Mouse (Mus musculus) midbrain, embryonic 13.5 days (tissue): ENCODE measurements around the gene Purb. TPM values are rescaled to one million over a fixed set of nuclear protein-coding genes. Genes with fewer than 3 reads are reported as not detected.

Experiments
- ATAC-seq: fragments of 200-750 bp; cut with Nextera tagmentation; 2 replicates; pipeline ENCODE4 v1.8.0; 2017; ENCODE audit warnings: mild to moderate bottlenecking, moderate TSS enrichment, moderate library complexity
- H3K27ac ChIP-seq: fragments of 300-500 bp; sonication (generic); 2 replicates; pipeline ENCODE4 v1.5.1; 2015; ENCODE audit warnings: inconsistent platforms, mild to moderate bottlenecking, moderate library complexity
- H3K27me3 ChIP-seq: fragments of 300-500 bp; sonication (generic); 2 replicates; pipeline ENCODE4 v1.6.1; 2015; ENCODE audit warnings: mild to moderate bottlenecking, inconsistent platforms
- H3K36me3 ChIP-seq: fragments of 300-500 bp; sonication (generic); 2 replicates; pipeline ENCODE4 v1.6.1; 2015; ENCODE audit warnings: mild to moderate bottlenecking, inconsistent platforms
- H3K4me1 ChIP-seq: fragments of 300-500 bp; sonication (generic); replicated peaks from 2 replicates; pipeline ENCODE4 v1.6.1; 2015; ENCODE audit warnings: inconsistent platforms
- H3K4me2 ChIP-seq: fragments of 300-500 bp; sonication (generic); replicated peaks from 2 replicates; pipeline ENCODE4 v1.6.1; 2015; ENCODE audit warnings: moderate library complexity, mild to moderate bottlenecking, inconsistent platforms
- H3K4me3 ChIP-seq: fragments of 300-500 bp; sonication (generic); replicated peaks from 2 replicates; pipeline ENCODE4 v1.5.1; 2015; ENCODE audit warnings: mild to moderate bottlenecking, inconsistent platforms
- H3K9ac ChIP-seq: fragments of 300-500 bp; sonication (generic); replicated peaks from 2 replicates; pipeline ENCODE4 v1.6.1; 2015; ENCODE audit warnings: mild to moderate bottlenecking, inconsistent platforms
- H3K9me3 ChIP-seq: fragments of 300-500 bp; sonication (generic); 2 replicates; pipeline ENCODE4 v1.6.1; 2016; ENCODE audit warnings: mild to moderate bottlenecking, inconsistent platforms
- WGBS: fragments of 180-500 bp; shearing (Covaris S2); methylation state at CpG from one replicate; pipeline ENCODE4 v1.1.7; 2015; 5-methylcytosine and 5-hydroxymethylcytosine counted together
- polyA plus RNA-seq: library from polyadenylated mRNA; unstranded; fragments of >200 nt; fragmentation: Nextera tagmentation; extraction: Ambion mirVana; gene quantifications from 2 replicates; pipeline ENCODE4 v1.2.1, GENCODE M21; 2015

The Purb gene
- 12.7 and 13.9 TPM in 2 replicates for polyA plus RNA-seq

DNA sequence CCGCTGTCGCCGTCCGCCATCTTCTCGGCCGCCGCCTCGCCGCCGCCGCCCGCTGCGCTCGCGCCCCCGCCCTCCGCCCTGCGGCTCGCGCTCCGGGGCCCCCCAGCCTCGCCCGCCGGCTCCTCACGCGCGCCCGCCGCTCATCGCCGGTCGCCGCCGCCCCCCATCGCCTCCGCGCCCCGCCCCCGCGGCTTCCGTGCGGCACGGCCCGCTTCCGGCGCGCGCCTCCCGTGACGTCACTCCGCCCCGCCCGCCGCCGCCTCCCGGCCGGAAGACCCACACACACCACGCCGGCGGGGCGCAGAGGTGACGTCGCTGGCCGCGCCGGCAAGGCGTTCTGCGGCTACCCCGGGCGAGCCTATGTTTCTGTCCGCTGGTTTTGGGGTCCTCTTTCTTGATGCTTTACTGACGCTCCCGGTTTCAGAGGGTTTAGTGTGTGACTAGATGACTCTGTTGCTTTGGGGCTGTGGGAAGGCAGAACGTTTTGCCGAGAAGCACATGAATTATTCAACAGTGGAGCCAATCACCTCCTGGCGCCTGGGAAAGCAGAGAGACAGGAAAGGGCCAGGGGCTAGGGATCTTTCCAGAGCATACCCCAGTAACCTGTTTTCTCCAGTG lies at the start of gene Purb:
Gene Purb, minus strand, starts transcription at position 51 of the 618 bp plus-strand sequence.
- H3K4me3 ChIP-seq: peak within 1 kb of the TSS; percentile 99
- under 1% methylated on average over 46 of the region's 76 CpGs for WGBS
- peak within 1 kb of the TSS; percentile 98 for H3K9ac ChIP-seq
- no peaks in the 10 kb centered on the region for H3K27me3 ChIP-seq
- H3K4me1 ChIP-seq: peaks cover 37% of the 10 kb centered on the region
- H3K36me3 ChIP-seq: no peaks in the 10 kb centered on the region
- no peaks in the 10 kb centered on the region for H3K9me3 ChIP-seq
- peak within 1 kb of the TSS; percentile 97 for H3K4me2 ChIP-seq
- ATAC-seq: peak; percentile 96
- peak within 1 kb of the TSS; percentile 96 for H3K27ac ChIP-seq

DNA sequence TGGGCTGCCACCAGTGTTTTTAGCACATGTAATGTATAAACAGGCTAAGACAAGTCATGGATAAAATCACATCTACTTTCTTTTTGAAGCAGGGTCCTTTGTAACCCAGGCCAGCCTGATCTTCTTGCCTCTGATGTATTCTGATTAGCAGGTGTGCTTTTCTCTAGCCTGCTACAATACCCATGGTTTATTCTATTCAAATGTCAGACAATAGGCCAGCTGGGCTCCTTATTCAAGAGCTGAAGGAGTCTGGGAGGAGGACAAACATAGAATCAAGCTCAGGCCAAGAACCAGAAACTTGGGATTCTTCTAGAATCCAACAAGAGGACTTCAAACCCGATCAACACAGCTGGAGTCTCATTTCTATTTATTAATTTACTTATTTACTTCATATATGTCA lies 49.5 kb upstream of the Purb start:
- Histone ChIP-seq H3K9me3 (no peaks in the 10 kb centered on the region), H3K27ac (no peak overlapping the region), H3K4me1 (peaks cover 18% of the 10 kb centered on the region), H3K4me3 (no peak overlapping the region), H3K9ac (no peak overlapping the region), H3K4me2 (no peak overlapping the region), H3K36me3 (peaks cover 28% of the 10 kb centered on the region), H3K27me3 (no peaks in the 10 kb centered on the region)
- 53% methylated on average over 1 of the region's 1 CpGs for WGBS
- ATAC-seq: no peak

GRCm38 (mm10) chr11:6524880-6525238 lies 49.1 kb upstream of the Purb start:
- H3K4me3 ChIP-seq: no peak overlapping the region
- peaks cover 18% of the 10 kb centered on the region for H3K4me1 ChIP-seq
- H3K4me2 ChIP-seq: no peak overlapping the region
- H3K36me3 ChIP-seq: peaks cover 28% of the 10 kb centered on the region
- no peaks in the 10 kb centered on the region for H3K27me3 ChIP-seq
- H3K9me3 ChIP-seq: no peaks in the 10 kb centered on the region
- ATAC-seq: no peak
- H3K27ac ChIP-seq: no peak overlapping the region
- no peak overlapping the region for H3K9ac ChIP-seq
- WGBS: 89% methylated on average over 4 of the region's 4 CpGs

DNA sequence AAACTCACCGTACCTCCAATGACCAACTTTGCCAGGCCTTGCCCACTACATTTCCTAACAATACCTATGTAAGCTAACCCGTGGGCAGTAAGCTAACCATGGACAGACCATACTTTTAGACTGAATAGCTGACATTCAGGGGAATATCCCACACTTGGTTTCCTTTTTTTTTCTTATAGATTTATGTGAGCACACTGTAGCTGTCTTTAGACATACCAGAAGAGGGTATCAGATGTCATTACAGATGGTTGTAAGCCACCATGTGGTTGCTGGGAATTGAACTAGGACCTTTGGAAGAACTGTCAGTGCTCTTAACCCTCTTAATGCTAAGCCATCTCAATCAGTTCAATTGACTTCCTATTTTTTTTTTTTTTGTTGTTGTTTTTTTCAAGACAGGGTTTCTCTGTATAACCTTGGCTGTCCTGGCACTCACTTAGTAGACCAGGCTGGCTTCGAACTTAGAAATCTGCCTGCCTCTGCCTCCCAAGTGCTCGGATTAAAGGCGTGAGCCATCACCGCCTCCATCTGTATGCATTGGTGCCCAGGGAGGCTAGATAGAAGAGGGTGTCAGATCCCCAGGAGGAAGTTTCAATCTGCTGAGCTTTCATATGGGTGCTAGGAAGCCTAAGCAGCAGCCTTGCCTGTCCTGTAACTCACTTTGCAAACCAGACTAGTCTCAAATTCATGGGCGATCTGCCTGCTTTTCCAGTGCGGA lies 48.6 kb upstream of the Purb start:
- ATAC-seq: no peak
- no peaks in the 10 kb centered on the region for H3K9me3 ChIP-seq
- H3K27ac ChIP-seq: no peak overlapping the region
- WGBS: 93% methylated on average over 8 of the region's 8 CpGs
- H3K4me1 ChIP-seq: peaks cover 18% of the 10 kb centered on the region
- no peaks in the 10 kb centered on the region for H3K27me3 ChIP-seq
- H3K4me2 ChIP-seq: no peak overlapping the region
- peaks cover 28% of the 10 kb centered on the region for H3K36me3 ChIP-seq
- H3K9ac ChIP-seq: no peak overlapping the region
- no peak overlapping the region for H3K4me3 ChIP-seq

- Histone ChIP-seq H3K9ac (no peak overlapping the region), H3K4me2 (no peak overlapping the region), H3K27ac (no peak overlapping the region), H3K36me3 (peaks cover 28% of the 10 kb centered on the region), H3K4me1 (peaks cover 18% of the 10 kb centered on the region), H3K9me3 (no peaks in the 10 kb centered on the region), H3K27me3 (no peaks in the 10 kb centered on the region), H3K4me3 (no peak overlapping the region)
- no peak for ATAC-seq
- 71% methylated on average over 1 of the region's 1 CpGs for WGBS
These were observed 48.0 kb upstream of the Purb start for GRCm38 (mm10) chr11:6523662-6524088.

DNA sequence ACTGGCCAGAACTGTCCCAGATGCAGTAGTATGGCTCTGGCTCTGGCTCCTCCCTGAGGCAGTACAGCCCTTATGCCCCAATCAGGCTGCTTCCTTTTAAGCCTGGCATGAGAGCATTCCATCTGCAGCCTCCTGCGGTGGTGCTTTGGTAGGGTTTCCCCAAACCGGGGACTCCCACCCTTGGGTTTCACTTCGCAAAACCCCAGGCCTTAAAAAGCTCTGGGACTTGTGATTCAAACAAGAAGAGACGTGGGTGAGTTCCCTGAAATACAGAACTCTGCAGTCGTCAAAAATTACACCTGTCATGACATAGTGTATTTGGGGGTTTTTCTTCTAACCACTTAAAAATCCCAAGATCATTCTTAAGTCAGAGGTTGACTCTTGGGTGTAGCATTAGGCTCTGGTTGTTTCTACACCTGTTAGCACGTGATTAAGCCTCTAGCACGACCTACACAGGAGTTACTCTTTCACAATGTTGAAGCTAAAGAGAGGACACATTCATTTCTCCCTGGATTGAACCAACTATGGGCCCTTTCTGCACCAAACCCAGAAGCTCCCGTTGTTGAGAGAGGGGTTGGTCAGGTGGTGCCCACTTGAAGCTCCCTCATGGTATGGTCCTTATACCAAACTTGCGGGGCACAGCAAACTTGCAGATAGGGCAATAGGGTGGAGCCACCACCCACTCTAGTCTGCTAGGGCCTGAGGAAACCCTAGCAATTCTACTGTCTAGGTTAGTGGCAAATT lies 47.2 kb upstream of the Purb start:
- H3K27me3 ChIP-seq: no peaks in the 10 kb centered on the region
- no peak for ATAC-seq
- H3K4me2 ChIP-seq: no peak overlapping the region
- WGBS: 76% methylated on average over 9 of the region's 9 CpGs
- no peak overlapping the region for H3K9ac ChIP-seq
- H3K9me3 ChIP-seq: no peaks in the 10 kb centered on the region
- no peak overlapping the region for H3K27ac ChIP-seq
- H3K4me3 ChIP-seq: no peak overlapping the region
- peaks cover 28% of the 10 kb centered on the region for H3K36me3 ChIP-seq
- peaks cover 15% of the 10 kb centered on the region for H3K4me1 ChIP-seq

- ATAC-seq: no peak
- 81% methylated on average over 7 of the region's 7 CpGs for WGBS
- peaks cover 17% of the 10 kb centered on the region for H3K36me3 ChIP-seq
These were observed 44.9 kb upstream of the Purb start, which contains the start of gene Myo1g for GRCm38 (mm10) chr11:6520507-6521173. Myo1g (minus strand) TSS chr11:6520965.

DNA sequence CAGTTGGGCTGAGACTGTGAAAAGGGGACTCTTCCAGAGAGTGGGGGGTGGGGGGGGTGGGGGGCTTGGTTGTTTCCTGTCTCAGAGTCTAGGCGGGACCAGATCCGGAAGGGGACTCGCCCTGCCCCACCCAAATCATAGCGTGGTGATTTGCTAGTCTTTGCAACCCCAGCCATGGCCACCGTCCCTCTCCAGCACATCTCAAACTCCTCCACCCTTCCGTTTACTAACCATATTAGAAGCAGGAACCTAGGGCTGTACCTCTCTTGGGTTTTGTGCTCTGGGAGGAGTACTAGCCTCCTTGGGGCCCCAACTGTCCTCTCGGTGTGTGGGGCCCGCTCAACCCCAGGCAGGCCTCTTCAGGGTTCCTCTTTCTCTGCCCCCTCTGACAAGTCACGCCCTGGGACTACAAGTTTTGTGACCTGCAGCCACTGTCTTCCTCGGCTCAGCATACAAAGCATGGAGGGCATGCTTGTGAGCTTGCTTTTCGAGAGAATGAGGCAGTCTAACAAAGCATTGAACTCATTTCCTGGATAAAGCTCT lies 43.8 kb upstream of the Purb start:
- no peak overlapping the region for H3K4me3 ChIP-seq
- no peak overlapping the region for H3K9ac ChIP-seq
- no peak for ATAC-seq
- no peaks in the 10 kb centered on the region for H3K27me3 ChIP-seq
- no peak overlapping the region for H3K4me2 ChIP-seq
- 78% methylated on average over 11 of the region's 11 CpGs for WGBS
- H3K27ac ChIP-seq: no peak overlapping the region
- H3K36me3 ChIP-seq: peaks cover 7% of the 10 kb centered on the region
- H3K4me1 ChIP-seq: 0 out of 2 replicates have a peak, but pooled peaks cover 4% of the 10 kb centered on the region
- H3K9me3 ChIP-seq: no peaks in the 10 kb centered on the region

More at GRCm38 (mm10) chr11:6520507-6521173, 44.9 kb upstream of the Purb start, which contains the start of gene Myo1g:
- Histone ChIP-seq H3K4me1 (no peaks in the 10 kb centered on the region), H3K4me2 (no peak within 1 kb of the TSS), H3K9ac (no peak within 1 kb of the TSS), H3K9me3 (no peaks in the 10 kb centered on the region), H3K27ac (no peak within 1 kb of the TSS), H3K27me3 (no peaks in the 10 kb centered on the region), H3K4me3 (no peak within 1 kb of the TSS)

DNA sequence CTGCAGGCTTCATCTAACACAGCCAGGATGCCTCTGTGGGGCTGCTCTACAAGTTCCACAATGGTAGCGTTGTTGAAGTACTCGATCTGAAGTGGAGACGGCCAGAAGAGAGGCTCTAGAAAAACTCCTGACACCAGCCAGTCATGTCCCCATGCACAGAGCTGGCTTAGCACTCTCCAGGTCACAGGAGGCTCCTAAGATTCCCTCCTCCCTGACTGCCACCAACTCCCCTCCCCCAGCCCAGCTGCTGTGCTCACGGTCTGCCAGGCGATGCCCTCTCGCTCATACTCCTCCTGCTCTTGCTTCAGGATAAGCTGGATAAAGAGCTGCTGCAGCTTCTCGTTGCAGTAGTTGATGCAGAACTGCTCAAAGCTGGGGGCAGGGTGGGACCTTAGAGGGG lies 39.1 kb upstream of the Purb start:
- Histone ChIP-seq H3K4me2 (no peak overlapping the region), H3K4me3 (no peak overlapping the region), H3K4me1 (0 out of 2 replicates have a peak, but pooled peaks cover 4% of the 10 kb centered on the region), H3K9ac (no peak overlapping the region), H3K27me3 (no peaks in the 10 kb centered on the region), H3K27ac (no peak overlapping the region), H3K36me3 (no peaks in the 10 kb centered on the region), H3K9me3 (no peaks in the 10 kb centered on the region)
- 0 out of 2 replicates have a peak, but pooled peaks have one; percentile 50 for ATAC-seq
- 40% methylated on average over 7 of the region's 7 CpGs for WGBS

DNA sequence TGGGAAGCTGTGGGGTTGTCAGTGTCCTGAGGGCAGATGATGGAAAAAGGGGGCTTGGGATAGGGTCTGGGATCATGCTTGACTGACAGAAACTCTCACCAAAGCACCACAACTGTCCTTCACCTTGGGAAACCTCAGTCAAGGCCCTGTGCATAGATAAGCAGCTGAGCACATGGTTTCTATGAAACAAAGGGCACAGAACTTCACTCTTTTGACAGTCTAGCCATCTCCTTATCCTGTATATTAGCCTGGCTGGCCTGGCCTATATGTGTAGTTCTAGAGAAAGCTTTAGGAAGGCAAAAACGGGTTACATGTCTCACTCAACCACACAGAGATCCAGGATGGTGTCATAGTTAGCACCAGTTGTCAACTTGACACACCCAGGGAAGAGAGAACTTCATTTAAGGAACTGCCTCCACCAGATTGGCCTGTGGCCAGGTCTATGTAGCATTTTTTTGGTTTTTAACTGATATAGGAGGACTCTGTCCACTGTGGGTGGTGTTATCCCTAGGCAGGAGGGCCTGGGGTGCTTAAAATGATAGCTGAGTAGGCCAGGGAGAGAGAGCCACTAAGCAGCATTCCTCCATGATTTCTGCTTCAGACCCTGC lies 32.7 kb upstream of the Purb start:
- Histone ChIP-seq H3K4me2 (no peak overlapping the region), H3K36me3 (no peaks in the 10 kb centered on the region), H3K4me1 (no peaks in the 10 kb centered on the region), H3K9me3 (no peaks in the 10 kb centered on the region), H3K27me3 (no peaks in the 10 kb centered on the region), H3K27ac (no peak overlapping the region), H3K9ac (no peak overlapping the region), H3K4me3 (no peak overlapping the region)
- ATAC-seq: no peak
- WGBS: 61% methylated on average over 1 of the region's 1 CpGs

- Histone ChIP-seq H3K27ac (no peak overlapping the region), H3K9ac (no peak overlapping the region), H3K9me3 (no peaks in the 10 kb centered on the region), H3K4me3 (no peak overlapping the region), H3K4me2 (no peak overlapping the region), H3K4me1 (no peaks in the 10 kb centered on the region), H3K27me3 (no peaks in the 10 kb centered on the region), H3K36me3 (no peaks in the 10 kb centered on the region)
- WGBS: 86% methylated on average over 9 of the region's 9 CpGs
- no peak for ATAC-seq
These were observed 30.8 kb upstream of the Purb start for GRCm38 (mm10) chr11:6506516-6506915.
